Mouse (Mus musculus): ENCODE measurements around the gene Lrrc75b.

GRCm38 (mm10) chr10:75500345-75500744, 59.8 kb downstream of the Lrrc75b start:
- TF ChIP-seq CTCF (IDR thresholded peaks at IDR 0.05; ENCODE audit: extremely low read depth, insufficient read depth, low read length) (no peak), POLR2A (IDR thresholded peaks at IDR 0.05; ENCODE audit: extremely low read depth, insufficient read depth, low read length) (no peak)
